Mouse (Mus musculus) hindlimb bud, embryonic 11.5 days (tissue): ENCODE results near the gene Plxna4.
A peak's percentile ranks its signal among the peaks of the same experiment; 100 is the strongest.

Experiments
- DNase-seq: peaks from one replicate; pipeline ENCODE4 v3.0.0-alpha.2; 2012; ENCODE audit warnings: low read depth, low spot score; ENCODE audit errors: extremely low spot score

Plxna4 gene

GRCm38 (mm10) chr6:32261339-32261738, 326.7 kb downstream of the Plxna4 start:
- no peak for DNase-seq

- DNase-seq, result no peak
Measured at GRCm38 (mm10) chr6:32260341-32260740, 327.7 kb downstream of the Plxna4 start.

- no peak for DNase-seq
Measured at GRCm38 (mm10) chr6:32255191-32255590, 332.8 kb downstream of the Plxna4 start.

- DNase-seq, result no peak
Measured at GRCm38 (mm10) chr6:32252168-32252567, 335.8 kb downstream of the Plxna4 start.

GRCm38 (mm10) chr6:32251674-32252073, 336.3 kb downstream of the Plxna4 start:
- DNase-seq, result no peak

GRCm38 (mm10) chr6:32246036-32246435, 342.0 kb downstream of the Plxna4 start:
- no peak for DNase-seq

- DNase-seq, result no peak
Measured at GRCm38 (mm10) chr6:32243040-32243439, 345.0 kb downstream of the Plxna4 start.

GRCm38 (mm10) chr6:32231383-32231782, 356.6 kb downstream of the Plxna4 start:
- peak; percentile 30 for DNase-seq

- DNase-seq, result no peak
Measured at GRCm38 (mm10) chr6:32226636-32227035, 361.4 kb downstream of the Plxna4 start.

GRCm38 (mm10) chr6:32224007-32224703, 363.8 kb downstream of the Plxna4 start:
- DNase-seq, result no peak

- DNase-seq, result no peak
Measured at GRCm38 (mm10) chr6:32220765-32221164, 367.2 kb downstream of the Plxna4 start.

GRCm38 (mm10) chr6:32218544-32218943, 369.4 kb downstream of the Plxna4 start:
- no peak for DNase-seq

- DNase-seq, result no peak
Measured at GRCm38 (mm10) chr6:32212439-32212838, 375.6 kb downstream of the Plxna4 start.

GRCm38 (mm10) chr6:32210139-32210538, 377.9 kb downstream of the Plxna4 start:
- no peak for DNase-seq

GRCm38 (mm10) chr6:32208951-32209350, 379.0 kb downstream of the Plxna4 start:
- no peak for DNase-seq

GRCm38 (mm10) chr6:32204253-32204652, 383.7 kb downstream of the Plxna4 start:
- DNase-seq, result no peak

GRCm38 (mm10) chr6:32203389-32203788, 384.6 kb downstream of the Plxna4 start:
- DNase-seq, result no peak

GRCm38 (mm10) chr6:32202664-32203192, 385.3 kb downstream of the Plxna4 start:
- DNase-seq, result no peak

GRCm38 (mm10) chr6:32201506-32201905, 386.5 kb downstream of the Plxna4 start:
- no peak for DNase-seq

- no peak for DNase-seq
Measured at GRCm38 (mm10) chr6:32199616-32200015, 388.4 kb downstream of the Plxna4 start.

- DNase-seq, result no peak
Measured at GRCm38 (mm10) chr6:32196913-32197312, 391.1 kb downstream of the Plxna4 start.

GRCm38 (mm10) chr6:32193046-32193445, 394.9 kb downstream of the Plxna4 start:
- DNase-seq, result no peak
